Mouse (Mus musculus): ENCODE results near the gene Gm6993.

- TF ChIP-seq CTCF (IDR thresholded peaks at IDR 0.05; ENCODE audit: low read depth, low read length) (no peak), EP300 (IDR thresholded peaks at IDR 0.05; ENCODE audit: insufficient read depth, low read depth, low read length) (no peak), POLR2A (IDR thresholded peaks at IDR 0.05; ENCODE audit: insufficient read depth, low read length) (no peak)
Observed at GRCm38 (mm10) chr12:31270776-31271175, 30.2 kb downstream of the Gm6993 start.

Measured in ES-Bruce4 (cell line).